In genomic region chr11:109395291-109395690, GRCm38 (mm10) we compare ENCODE assay signal across 23 mouse cellular contexts. TPM values are rescaled to one million over a fixed set of nuclear protein-coding genes. Genes with fewer than 3 reads are reported as not detected.
DNase-seq lines count a peak whose midpoint lies in the region; ATAC-seq lines count a peak whose summit lies in the region.
"Had no signal": no experiment of that assay in that cellular context is flagged by ENCODE, and none has a peak within 500 bp of the region (broad histone marks: within the 10 kb centered on the region; RNA-seq: fewer than 3 reads in every experiment).

No protein-coding gene starts in this region.

- 0 out of 2 replicates have a peak, but pooled peaks have one; percentile 17 for ATAC-seq in erythroblast, adult 5-6 weeks (replicated peaks; ENCODE audit: low FRiP score, poor library complexity, severe bottlenecking)
- ATAC-seq: activated CD4-positive, CD25-positive, alpha-beta regulatory T cell, adult 4 months; forebrain, embryonic 15.5 days; liver, postnatal 0 days; lung, postnatal 0 days; midbrain, embryonic 13.5 days had no signal

- DNase-seq in kidney, adult 8-10 months, result peak; percentile 52 to 53
- no peak for DNase-seq in kidney, postnatal 10 days
- DNase-seq in kidney, adult 9 months, result peak; percentile 70
- DNase-seq in kidney, postnatal 36 days, result peak; percentile 54 to 59
- no peak for DNase-seq in cerebellum, postnatal 36 days
- DNase-seq: adrenal gland, adult 8-10 months; B cell, adult 2 months; cerebellum, adult 8-10 months; cerebellum, postnatal 25 days; heart, postnatal 14 days; layer of hippocampus, adult 9-11 months; liver, postnatal 0 days; retina, postnatal 1 day; right cerebral cortex, postnatal 25 days had no signal

RNA-seq across cellular contexts. Expression of gene 9930022D16Rik, which starts 18.4 kb away (rescaled TPM):
- total RNA-seq in erythroblast, adult 5-6 weeks (2015; ENCODE audit: low replicate concordance), result not detected in 2 replicates
- total RNA-seq in erythroblast, adult 5-6 weeks (2017; ENCODE audit: low replicate concordance), result not detected in 2 replicates
- total RNA-seq: adrenal gland, adult 8-10 months; adrenal gland, postnatal 4 days; gastrocnemius, adult 18-20 months; heart, adult 8-10 months; heart, postnatal 14 days; left cerebral cortex, postnatal 10 days had no signal

RNA-seq across cellular contexts. Expression of gene Amz2, which starts 30.5 kb away (rescaled TPM):
- total RNA-seq in erythroblast, adult 5-6 weeks (2015; ENCODE audit: low replicate concordance), result 16.9 and 38.6 TPM in 2 replicates
- total RNA-seq in erythroblast, adult 5-6 weeks (2017; ENCODE audit: low replicate concordance), result 12.9 and 20.4 TPM in 2 replicates

RNA-seq across cellular contexts. Expression of gene Gna13, which starts 32.7 kb away (rescaled TPM):
- 23.4 and 30.0 TPM in 2 replicates for total RNA-seq in erythroblast, adult 5-6 weeks (2015; ENCODE audit: low replicate concordance)
- 23.4 TPM in 2 replicates for total RNA-seq in erythroblast, adult 5-6 weeks (2017; ENCODE audit: low replicate concordance)

Comparison
In these comparisons a context has a peak if more than half of its experiments do, and no peak if none do; other contexts are left out.
1. DNase-seq: peak in kidney, adult 8-10 months (2 of 2), kidney, adult 9 months (single experiment) and kidney, postnatal 36 days (2 of 2); none in kidney, postnatal 10 days (single experiment) and cerebellum, postnatal 36 days (0 of 2).